Mouse (Mus musculus) embryonic fibroblast, embryonic 13.5 days (primary cell): ENCODE measurements at regions not wholly inside any gene's neighbourhood (a gene's known extent, or its start where the extent isn't known, plus 50 kb on each side); places are given as distances from the start of the nearest gene placed in this dataset.

Experiments
- H3K27ac ChIP-seq: 2 replicates; pipeline ENCODE4 v1.5.1; 2012; ENCODE audit warnings: low read length, control low read depth, inconsistent platforms; ENCODE audit not compliant: insufficient read depth
- H3K4me1 ChIP-seq: 2 replicates; pipeline ENCODE4 v1.6.1; 2011; ENCODE audit warnings: low read length; ENCODE audit not compliant: control insufficient read depth, insufficient read depth
- H3K4me3 ChIP-seq: 2 replicates; pipeline ENCODE4 v1.5.1; 2011; ENCODE audit warnings: mild to moderate bottlenecking, control low read depth, low read length; ENCODE audit not compliant: insufficient read depth
- CTCF ChIP-seq: IDR thresholded peaks from 2 replicates; pipeline ENCODE4 v1.5.1; 2011; ENCODE audit warnings: mild to moderate bottlenecking, control low read depth, low read length, moderate library complexity, borderline replicate concordance; ENCODE audit not compliant: insufficient read depth
- POLR2A ChIP-seq: IDR thresholded peaks from 2 replicates; pipeline ENCODE4 v1.6.1; 2011; ENCODE audit warnings: low read depth, mild to moderate bottlenecking, control low read depth, low read length, moderate library complexity

DNA sequence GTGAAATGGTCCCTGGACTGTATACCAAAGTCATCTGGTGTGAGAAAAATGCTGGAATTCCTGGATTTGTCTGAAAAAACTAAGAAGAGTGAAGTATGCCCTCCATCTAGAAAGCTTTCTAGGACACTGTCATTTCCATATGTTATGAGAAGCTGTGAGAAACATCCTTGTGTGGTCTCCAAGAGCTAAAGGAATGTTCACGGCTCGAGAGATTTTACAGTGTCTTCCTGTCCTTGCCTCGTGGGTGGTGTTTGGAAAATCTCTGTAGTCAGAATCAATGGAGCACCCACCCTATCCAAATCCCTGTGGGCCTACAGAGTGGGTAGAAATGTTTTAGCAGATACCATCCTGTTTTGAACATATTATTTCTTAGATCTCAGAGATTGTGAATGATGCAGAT lies 487.7 kb downstream of the Hdgfl1 start:
- Histone ChIP-seq H3K4me3 (no peak overlapping the region), H3K27ac (no peak overlapping the region), H3K4me1 (no peaks in the 10 kb centered on the region)
- no peak for TF ChIP-seq CTCF
- no peak for TF ChIP-seq POLR2A

DNA sequence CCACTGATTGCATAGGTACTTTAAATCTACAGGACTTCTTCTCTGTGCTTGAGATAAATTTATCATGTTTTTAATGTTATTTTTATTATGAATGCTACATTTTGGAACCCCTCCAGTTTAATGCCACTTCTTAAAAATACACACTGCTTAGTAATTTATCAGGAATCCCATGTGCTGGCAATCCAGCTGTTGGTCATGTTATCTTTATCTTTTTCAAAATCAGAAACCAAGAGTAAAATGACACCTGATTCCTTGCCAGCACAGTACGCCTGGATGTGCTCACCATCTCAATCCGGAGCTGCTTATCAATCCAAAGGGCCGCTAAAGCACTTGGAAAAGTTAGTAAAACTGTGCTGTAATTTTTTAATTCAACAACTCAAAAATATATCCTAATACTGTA lies 497.1 kb downstream of the Hdgfl1 start:
- H3K4me3 ChIP-seq, result no peak overlapping the region
- TF ChIP-seq POLR2A, result no peak
- TF ChIP-seq CTCF, result no peak
- H3K27ac ChIP-seq, result no peak overlapping the region
- H3K4me1 ChIP-seq, result no peaks in the 10 kb centered on the region

DNA sequence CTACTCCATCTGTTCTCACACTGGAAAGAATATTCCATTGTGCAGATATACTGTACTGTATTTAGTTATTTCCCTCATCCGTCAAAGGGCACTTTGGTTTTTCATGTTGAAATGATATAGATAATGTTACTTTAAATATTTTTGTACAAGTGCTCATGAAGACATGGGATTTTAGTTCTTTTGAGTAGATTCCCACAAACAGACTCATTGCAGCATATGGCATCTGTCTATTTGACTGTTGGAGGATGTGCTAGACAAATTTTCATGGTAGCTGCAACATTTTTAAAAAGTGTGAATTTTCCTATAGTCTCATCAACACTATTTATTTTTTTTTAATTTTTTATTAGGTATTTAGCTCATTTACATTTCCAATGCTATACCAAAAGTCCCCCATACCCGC lies 502.5 kb downstream of the Hdgfl1 start:
- H3K4me1 ChIP-seq, result no peaks in the 10 kb centered on the region
- H3K27ac ChIP-seq, result no peak overlapping the region
- TF ChIP-seq CTCF (no peak), POLR2A (no peak)
- no peak overlapping the region for H3K4me3 ChIP-seq

DNA sequence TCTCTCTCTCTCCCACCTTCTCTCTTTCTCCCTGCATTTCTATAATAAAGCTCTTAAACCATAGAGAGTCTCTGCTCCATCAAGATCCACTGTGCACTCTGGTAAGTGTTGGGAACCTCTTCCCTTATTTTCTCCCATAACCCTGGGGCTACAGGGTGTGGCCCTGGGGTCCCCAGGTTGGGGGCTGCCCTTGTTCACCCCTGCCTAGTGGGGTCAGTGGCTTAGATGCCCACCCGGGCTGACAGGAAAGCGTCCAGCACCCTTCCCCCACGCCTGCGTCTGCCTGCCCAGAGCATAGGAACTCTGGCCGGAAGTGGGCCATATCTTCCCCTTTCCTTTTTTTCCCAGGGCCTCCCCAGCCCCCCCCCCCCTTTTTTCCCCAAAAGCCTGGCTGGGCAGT lies 534.0 kb downstream of the Hdgfl1 start:
- Histone ChIP-seq H3K27ac (no peak overlapping the region), H3K4me1 (no peaks in the 10 kb centered on the region), H3K4me3 (no peak overlapping the region)
- TF ChIP-seq CTCF, result no peak

DNA sequence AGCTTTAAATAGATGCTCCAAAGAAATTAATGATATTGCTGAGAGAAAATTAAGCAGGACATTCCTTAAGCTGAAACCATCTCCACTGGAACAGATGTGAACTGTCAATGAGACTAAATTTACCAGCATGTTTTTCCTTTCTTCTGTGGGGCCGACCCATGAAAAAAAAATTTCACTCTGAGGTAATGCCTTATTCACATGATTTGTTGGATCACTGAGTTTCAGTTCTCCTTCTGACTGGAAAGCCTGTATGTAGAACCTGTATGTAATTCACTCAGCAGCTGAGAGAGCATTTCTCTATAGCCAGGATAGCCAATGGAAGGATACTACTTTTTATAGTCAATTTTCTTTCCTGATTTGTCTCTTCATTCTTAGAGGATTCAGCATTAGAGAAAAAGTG lies 535.3 kb downstream of the Hdgfl1 start:
- no peak overlapping the region for H3K4me3 ChIP-seq
- H3K4me1 ChIP-seq, result no peaks in the 10 kb centered on the region
- TF ChIP-seq POLR2A (no peak), CTCF (no peak)
- no peak overlapping the region for H3K27ac ChIP-seq

DNA sequence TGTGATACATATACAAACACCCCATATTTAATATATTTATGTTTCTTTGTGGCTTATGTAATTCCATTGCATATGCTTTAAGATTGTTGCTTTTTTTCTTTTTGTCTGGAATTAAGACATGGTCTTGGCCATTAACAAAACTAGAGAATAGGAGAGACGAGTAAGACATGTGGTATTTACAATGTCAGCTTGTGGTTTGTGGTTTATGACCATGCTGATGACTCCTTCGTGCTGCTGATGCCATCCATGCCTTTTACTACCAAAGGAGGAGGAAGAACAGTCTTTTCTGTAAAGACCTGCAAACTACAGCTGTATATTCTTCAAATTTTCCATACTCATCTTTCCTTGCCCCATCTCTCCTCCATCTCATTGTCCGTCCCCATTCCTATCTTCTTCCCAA lies 552.7 kb downstream of the Hdgfl1 start:
- TF ChIP-seq CTCF (no peak), POLR2A (no peak)
- Histone ChIP-seq H3K4me1 (peaks cover 2% of the 10 kb centered on the region; the same call in 1 of the 2 replicates), H3K4me3 (no peak overlapping the region), H3K27ac (peak overlapping the region; percentile 97)

DNA sequence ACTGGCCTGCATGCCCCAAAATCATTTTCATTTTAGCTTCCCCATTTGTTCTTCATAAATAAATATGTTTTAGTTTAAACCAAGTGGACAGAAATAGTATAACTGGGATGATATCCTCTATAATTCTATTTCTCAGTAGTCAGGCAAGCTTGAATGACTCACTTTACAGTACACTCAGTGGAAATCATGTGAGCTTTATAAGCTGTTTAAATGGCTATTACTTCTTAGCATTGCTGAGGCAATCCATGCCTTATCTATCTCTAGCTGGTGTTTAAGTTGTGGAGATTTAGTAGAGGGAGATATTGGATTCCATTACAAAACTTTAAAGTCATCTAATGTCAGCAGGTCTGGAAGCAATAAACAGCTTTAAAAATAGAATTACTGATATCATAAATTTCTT lies 553.4 kb downstream of the Hdgfl1 start:
- TF ChIP-seq CTCF, result no peak
- no peak for TF ChIP-seq POLR2A
- H3K4me1 ChIP-seq, result peaks cover 2% of the 10 kb centered on the region; the same call in 1 of the 2 replicates
- H3K4me3 ChIP-seq, result no peak overlapping the region
- peak overlapping the region; percentile 72; the same call in 1 of the 2 replicates for H3K27ac ChIP-seq

DNA sequence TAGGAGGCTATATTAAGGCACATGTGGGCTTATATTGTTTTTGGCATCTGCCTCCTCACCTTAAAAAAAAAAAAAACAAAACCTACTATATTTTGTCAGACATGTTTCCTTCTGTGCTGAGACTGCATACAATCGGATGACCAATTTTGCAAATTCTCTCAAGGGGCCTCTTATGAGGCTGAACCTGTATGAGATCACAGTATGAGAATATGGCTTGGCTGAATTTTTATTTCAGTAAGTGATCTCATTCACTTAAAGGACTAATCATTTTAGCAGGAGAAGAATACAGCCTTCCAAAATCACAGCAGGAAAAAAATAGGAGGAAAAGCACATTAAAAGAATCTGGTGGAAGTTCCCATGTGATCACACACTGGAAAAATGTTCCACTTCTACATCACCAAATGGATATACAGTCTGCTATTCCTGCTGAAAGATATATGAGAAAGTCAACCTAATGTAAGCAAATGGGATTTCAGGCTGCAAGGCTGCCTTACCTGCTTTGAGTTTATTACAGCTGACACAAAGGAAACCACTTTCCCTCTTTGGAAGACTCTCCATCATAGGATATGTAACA lies 564.3 kb downstream of the Hdgfl1 start:
- Histone ChIP-seq H3K4me1 (peaks cover 2% of the 10 kb centered on the region; the same call in 1 of the 2 replicates), H3K27ac (no peak overlapping the region), H3K4me3 (no peak overlapping the region)
- no peak for TF ChIP-seq POLR2A
- TF ChIP-seq CTCF, result no peak

DNA sequence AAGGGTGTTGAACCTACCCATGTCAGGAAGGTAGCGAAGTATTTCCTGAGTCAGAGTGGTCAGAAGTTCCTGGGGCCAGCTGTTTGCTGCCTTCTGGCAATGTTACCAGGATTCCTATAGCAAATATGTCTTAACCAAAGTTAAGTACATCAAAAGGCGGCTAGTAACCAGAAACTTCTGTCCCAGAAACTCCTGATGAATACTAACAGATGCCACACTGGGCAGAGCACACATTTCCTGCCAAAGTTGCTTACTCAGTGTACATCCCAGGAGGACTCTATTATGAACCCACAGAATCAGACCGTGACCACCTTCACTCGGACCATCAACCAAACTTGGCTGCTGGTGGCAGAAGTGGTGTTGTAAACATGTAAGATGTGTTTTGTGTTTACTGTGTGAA lies 575.3 kb downstream of the Hdgfl1 start:
- H3K4me3 ChIP-seq, result no peak overlapping the region
- no peak overlapping the region for H3K27ac ChIP-seq
- no peak for TF ChIP-seq POLR2A
- no peak for TF ChIP-seq CTCF
- no peaks in the 10 kb centered on the region for H3K4me1 ChIP-seq

DNA sequence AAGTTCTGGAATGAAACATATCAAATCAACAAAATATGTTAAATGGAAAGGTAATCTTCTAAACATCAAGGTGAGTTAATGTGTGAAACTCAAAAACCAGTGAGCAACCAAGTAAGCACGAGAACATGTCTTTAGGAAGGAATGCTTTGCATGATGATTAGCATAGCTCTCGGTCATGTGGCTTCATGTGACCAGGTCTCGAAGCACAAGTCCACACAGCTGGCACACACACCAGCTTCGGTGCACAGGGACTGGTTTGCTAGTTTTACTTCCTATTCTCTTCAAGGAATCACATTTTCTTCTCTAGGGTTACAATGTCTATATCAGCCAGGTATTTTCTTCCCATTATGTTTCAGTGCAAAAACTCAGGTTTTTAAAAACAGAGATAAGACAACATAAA lies 586.1 kb downstream of the Hdgfl1 start:
- H3K27ac ChIP-seq, result no peak overlapping the region
- no peaks in the 10 kb centered on the region for H3K4me1 ChIP-seq
- no peak overlapping the region for H3K4me3 ChIP-seq
- no peak for TF ChIP-seq CTCF
- TF ChIP-seq POLR2A, result no peak

DNA sequence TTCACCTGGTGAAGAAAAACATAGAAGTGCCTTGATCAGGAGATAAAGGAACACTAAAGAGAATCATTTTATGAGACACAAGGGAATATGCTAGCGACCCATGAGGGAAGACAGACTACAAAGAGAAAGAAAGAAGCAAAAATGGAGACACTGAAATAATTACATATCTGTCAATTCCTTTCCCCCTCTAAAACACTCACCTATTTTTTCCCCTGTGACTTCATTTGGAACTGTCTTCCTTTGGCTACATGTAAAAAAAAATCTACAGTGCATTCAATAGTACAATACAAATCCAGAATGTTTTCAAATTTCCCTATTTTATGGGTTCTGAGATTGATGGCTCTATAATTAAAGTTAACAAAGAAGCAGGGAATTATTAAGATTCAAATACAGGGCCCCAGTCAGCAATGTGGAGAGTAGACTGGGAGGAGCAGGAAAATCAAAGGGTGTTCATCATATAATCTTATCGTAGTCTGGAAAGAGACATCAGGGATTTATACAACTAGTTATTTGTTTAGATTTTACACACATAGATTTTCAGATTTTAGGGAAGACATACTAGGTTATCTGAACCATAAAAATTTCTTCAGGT lies 598.0 kb downstream of the Hdgfl1 start:
- Histone ChIP-seq H3K4me3 (no peak overlapping the region), H3K4me1 (no peaks in the 10 kb centered on the region), H3K27ac (no peak overlapping the region)
- TF ChIP-seq CTCF, result no peak
- TF ChIP-seq POLR2A, result no peak

DNA sequence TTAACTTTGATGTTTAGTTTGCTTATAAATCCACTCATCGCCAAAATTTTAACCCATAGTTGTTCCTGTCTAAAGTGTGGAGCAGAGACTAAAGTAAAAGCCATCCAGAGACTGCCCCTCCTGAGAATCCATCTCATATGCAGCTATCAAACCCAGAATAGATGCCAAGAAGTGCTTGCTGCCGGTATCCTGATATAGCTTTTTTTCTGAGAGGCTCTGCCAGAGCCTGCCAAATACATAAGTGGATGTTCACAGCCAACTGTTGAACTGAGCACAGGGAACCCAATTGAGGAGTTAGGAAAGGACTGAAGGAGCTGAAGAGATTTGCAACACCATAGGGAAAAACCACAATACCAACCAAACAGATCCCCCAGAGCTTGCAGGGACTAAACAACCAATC lies 600.3 kb downstream of the Hdgfl1 start:
- TF ChIP-seq POLR2A, result no peak
- TF ChIP-seq CTCF, result no peak
- Histone ChIP-seq H3K4me1 (no peaks in the 10 kb centered on the region), H3K4me3 (no peak overlapping the region), H3K27ac (no peak overlapping the region)
